Mouse (Mus musculus) lung, adult 2 months (tissue): ENCODE results near the gene Ssx2ip.

Experiments
- CTCF ChIP-seq: fragments of 200-500 bp; IDR thresholded peaks from 2 replicates; pipeline ENCODE4 v1.5.1; 2011; ENCODE audit warnings: mild to moderate bottlenecking, low read length, control low read depth; ENCODE audit not compliant: insufficient read depth
- POLR2A ChIP-seq: fragments of 200-500 bp; IDR thresholded peaks from 2 replicates; pipeline ENCODE4 v1.6.1; 2011; ENCODE audit warnings: low read depth, mild to moderate bottlenecking, control low read depth, low read length, borderline replicate concordance; ENCODE audit errors: extremely low read depth

DNA sequence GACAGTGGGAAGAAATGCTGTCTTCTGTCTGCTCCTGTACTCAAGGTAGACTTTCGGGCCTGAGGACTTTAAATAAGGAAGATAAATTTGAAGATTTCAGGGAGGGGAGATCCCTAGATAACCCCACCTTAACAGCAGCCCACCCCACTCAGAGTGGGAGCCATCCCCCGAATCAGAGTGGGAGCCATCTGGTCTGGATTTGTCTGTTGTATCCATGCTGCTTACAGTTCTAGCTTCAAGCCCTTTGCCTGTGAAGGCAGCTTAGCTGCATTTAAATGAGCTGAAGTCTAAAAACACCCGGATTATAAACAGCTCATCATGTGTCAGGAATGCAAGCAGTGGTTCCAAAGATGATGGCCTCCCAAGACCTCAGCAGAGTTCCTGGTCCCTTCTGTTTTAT, 17.6 kb upstream of the Ssx2ip start:
- TF ChIP-seq POLR2A (no peak), CTCF (no peak)
